Mouse (Mus musculus): ENCODE measurements at regions not wholly inside any gene's neighbourhood (a gene's known extent, or its start where the extent isn't known, plus 50 kb on each side); places are given as distances from the start of the nearest gene placed in this dataset.

- H3K27ac ChIP-seq (ENCODE audit: insufficient read depth, low read depth, low read length): no peak overlapping the region
- TF ChIP-seq POLR2A (IDR thresholded peaks at IDR 0.05; ENCODE audit: low read depth, low read length): no peak
- no peak for TF ChIP-seq CTCF (IDR thresholded peaks at IDR 0.05; ENCODE audit: extremely low read depth, insufficient read length, insufficient replicate concordance, low read depth, low read length)
These were observed 260.5 kb upstream of the Cnr1 start for GRCm38 (mm10) chr4:33663616-33664473.

GRCm38 (mm10) chr4:33664474-33664822 lies 259.9 kb upstream of the Cnr1 start:
- no peaks in the 10 kb centered on the region for H3K27me3 ChIP-seq (ENCODE audit: control insufficient read depth, insufficient read depth, low read length)
- H3K27ac ChIP-seq (ENCODE audit: insufficient read depth, low read depth, low read length): no peak overlapping the region
- TF ChIP-seq CTCF (IDR thresholded peaks at IDR 0.05; ENCODE audit: extremely low read depth, insufficient read length, insufficient replicate concordance, low read depth, low read length): no peak
- TF ChIP-seq POLR2A (IDR thresholded peaks at IDR 0.05; ENCODE audit: low read depth, low read length): no peak
- H3K4me1 ChIP-seq (ENCODE audit: control insufficient read depth, insufficient read depth, insufficient read length, low read length): no peaks in the 10 kb centered on the region
- WGBS: 77% methylated on average over 5 of the region's 5 CpGs
- H3K36me3 ChIP-seq (ENCODE audit: control insufficient read depth, insufficient read depth, low read length): no peaks in the 10 kb centered on the region
- no peak overlapping the region for H3K4me3 ChIP-seq (ENCODE audit: low read depth, low read length)

More at GRCm38 (mm10) chr4:33663616-33664473, 260.5 kb upstream of the Cnr1 start:
- 63% methylated on average over 11 of the region's 11 CpGs for WGBS
- Histone ChIP-seq H3K27me3 (ENCODE audit: control insufficient read depth, insufficient read depth, low read length) (no peaks in the 10 kb centered on the region), H3K4me3 (ENCODE audit: low read depth, low read length) (no peak overlapping the region), H3K4me1 (ENCODE audit: control insufficient read depth, insufficient read depth, insufficient read length, low read length) (no peaks in the 10 kb centered on the region), H3K36me3 (ENCODE audit: control insufficient read depth, insufficient read depth, low read length) (no peaks in the 10 kb centered on the region)

- H3K27me3 ChIP-seq (ENCODE audit: control insufficient read depth, insufficient read depth, low read length): no peaks in the 10 kb centered on the region
- H3K4me3 ChIP-seq (ENCODE audit: low read depth, low read length): no peak overlapping the region
- H3K36me3 ChIP-seq (ENCODE audit: control insufficient read depth, insufficient read depth, low read length): no peaks in the 10 kb centered on the region
- H3K4me1 ChIP-seq (ENCODE audit: control insufficient read depth, insufficient read depth, insufficient read length, low read length): no peaks in the 10 kb centered on the region
- no peak overlapping the region for H3K27ac ChIP-seq (ENCODE audit: insufficient read depth, low read depth, low read length)
- 72% methylated on average over 14 of the region's 14 CpGs for WGBS
- TF ChIP-seq CTCF (IDR thresholded peaks at IDR 0.05; ENCODE audit: extremely low read depth, insufficient read length, insufficient replicate concordance, low read depth, low read length): no peak
- no peak for TF ChIP-seq POLR2A (IDR thresholded peaks at IDR 0.05; ENCODE audit: low read depth, low read length)
These were observed 259.0 kb upstream of the Cnr1 start for GRCm38 (mm10) chr4:33665250-33665873.

- H3K4me1 ChIP-seq (ENCODE audit: control insufficient read depth, insufficient read depth, insufficient read length, low read length): no peaks in the 10 kb centered on the region
- H3K36me3 ChIP-seq (ENCODE audit: control insufficient read depth, insufficient read depth, low read length): no peaks in the 10 kb centered on the region
- no peak for TF ChIP-seq POLR2A (IDR thresholded peaks at IDR 0.05; ENCODE audit: low read depth, low read length)
- WGBS: 77% methylated on average over 3 of the region's 3 CpGs
- no peaks in the 10 kb centered on the region for H3K27me3 ChIP-seq (ENCODE audit: control insufficient read depth, insufficient read depth, low read length)
- no peak overlapping the region for H3K27ac ChIP-seq (ENCODE audit: insufficient read depth, low read depth, low read length)
- H3K4me3 ChIP-seq (ENCODE audit: low read depth, low read length): no peak overlapping the region
These were observed 256.0 kb upstream of the Cnr1 start for GRCm38 (mm10) chr4:33668431-33668830.

- Histone ChIP-seq H3K4me1 (ENCODE audit: control insufficient read depth, insufficient read depth, insufficient read length, low read length) (no peaks in the 10 kb centered on the region), H3K27ac (ENCODE audit: insufficient read depth, low read depth, low read length) (no peak overlapping the region), H3K36me3 (ENCODE audit: control insufficient read depth, insufficient read depth, low read length) (no peaks in the 10 kb centered on the region), H3K27me3 (ENCODE audit: control insufficient read depth, insufficient read depth, low read length) (no peaks in the 10 kb centered on the region), H3K4me3 (ENCODE audit: low read depth, low read length) (no peak overlapping the region)
- 100% methylated on average over 5 of the region's 5 CpGs for WGBS
- TF ChIP-seq POLR2A (IDR thresholded peaks at IDR 0.05; ENCODE audit: low read depth, low read length) (no peak), CTCF (IDR thresholded peaks at IDR 0.05; ENCODE audit: extremely low read depth, insufficient read length, insufficient replicate concordance, low read depth, low read length) (no peak)
These were observed 249.3 kb upstream of the Cnr1 start for GRCm38 (mm10) chr4:33675044-33675443.

- H3K4me3 ChIP-seq (ENCODE audit: low read depth, low read length): no peak overlapping the region
- H3K4me1 ChIP-seq (ENCODE audit: control insufficient read depth, insufficient read depth, insufficient read length, low read length): no peaks in the 10 kb centered on the region
- no peak overlapping the region for H3K27ac ChIP-seq (ENCODE audit: insufficient read depth, low read depth, low read length)
- H3K36me3 ChIP-seq (ENCODE audit: control insufficient read depth, insufficient read depth, low read length): no peaks in the 10 kb centered on the region
- H3K27me3 ChIP-seq (ENCODE audit: control insufficient read depth, insufficient read depth, low read length): no peaks in the 10 kb centered on the region
- TF ChIP-seq CTCF (IDR thresholded peaks at IDR 0.05; ENCODE audit: extremely low read depth, insufficient read length, insufficient replicate concordance, low read depth, low read length) (no peak), POLR2A (IDR thresholded peaks at IDR 0.05; ENCODE audit: low read depth, low read length) (no peak)
- 58% methylated on average over 3 of the region's 3 CpGs for WGBS
These were observed 245.0 kb upstream of the Cnr1 start for GRCm38 (mm10) chr4:33679351-33679750.

- Histone ChIP-seq H3K27me3 (ENCODE audit: control insufficient read depth, insufficient read depth, low read length) (no peaks in the 10 kb centered on the region), H3K4me1 (ENCODE audit: control insufficient read depth, insufficient read depth, insufficient read length, low read length) (no peaks in the 10 kb centered on the region), H3K36me3 (ENCODE audit: control insufficient read depth, insufficient read depth, low read length) (no peaks in the 10 kb centered on the region), H3K4me3 (ENCODE audit: low read depth, low read length) (no peak overlapping the region), H3K27ac (ENCODE audit: insufficient read depth, low read depth, low read length) (no peak overlapping the region)
- WGBS: 83% methylated on average over 8 of the region's 8 CpGs
- no peak for TF ChIP-seq POLR2A (IDR thresholded peaks at IDR 0.05; ENCODE audit: low read depth, low read length)
- TF ChIP-seq CTCF (IDR thresholded peaks at IDR 0.05; ENCODE audit: extremely low read depth, insufficient read length, insufficient replicate concordance, low read depth, low read length): no peak
These were observed 238.3 kb upstream of the Cnr1 start for GRCm38 (mm10) chr4:33686135-33686534.

All from small intestine, adult 2 months (tissue).